Mouse (Mus musculus): ENCODE results near the gene Col3a1.

Col3a1 gene

GRCm38 (mm10) chr1:45311388-45311787 is at the start of gene Col3a1:
TSS of gene Col3a1 (plus strand) at chr1:45311538.
- no peak for DNase-seq

- DNase-seq, result no peak
Observed at GRCm38 (mm10) chr1:45269421-45269820, 41.9 kb upstream of the Col3a1 start.

DNA sequence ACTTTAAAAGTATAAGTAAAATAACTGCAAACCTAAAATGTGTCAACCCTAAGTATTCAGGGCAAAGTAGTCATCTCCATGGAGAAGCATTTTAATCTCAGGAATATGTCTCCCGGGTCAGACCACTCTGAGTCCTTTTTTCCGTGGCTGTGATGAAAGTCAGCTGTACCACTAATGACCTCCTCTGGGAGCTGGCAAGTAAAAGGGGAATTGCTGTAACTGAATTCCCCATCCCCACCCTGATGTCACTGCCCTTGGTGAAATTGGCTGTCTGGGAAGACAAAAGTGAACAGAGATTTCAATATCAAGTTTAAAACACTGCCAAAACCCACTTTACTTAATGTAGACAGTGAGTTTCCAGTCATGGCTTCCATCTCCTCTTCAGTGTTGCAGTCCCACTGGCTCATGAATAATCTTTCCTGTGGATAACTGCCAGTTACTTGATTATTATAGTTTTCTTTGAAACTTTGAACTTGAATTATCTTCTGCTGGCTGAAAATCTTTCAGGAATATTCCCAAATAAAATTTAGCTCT is 35.3 kb upstream of the Col3a1 start:
- DNase-seq, result no peak

DNA sequence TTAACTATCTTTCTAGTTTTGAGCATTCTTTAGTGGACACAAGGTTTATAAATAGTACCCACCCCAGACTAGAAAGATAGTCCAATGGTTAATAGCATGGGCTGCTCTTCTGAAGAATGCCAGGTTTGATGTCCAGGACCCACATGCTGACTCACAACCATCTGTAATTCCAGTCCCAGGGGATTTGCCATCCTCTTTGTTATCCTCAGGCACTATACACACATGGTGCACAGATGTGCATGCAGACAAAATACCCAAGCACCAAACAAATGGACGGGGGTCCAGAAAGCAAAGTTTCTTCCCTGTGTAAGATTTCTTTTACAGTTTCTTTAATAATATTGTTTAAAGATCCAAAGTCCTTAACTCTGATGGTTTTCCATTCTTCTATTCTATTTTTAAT is 23.4 kb upstream of the Col3a1 start:
- no peak for DNase-seq

DNA sequence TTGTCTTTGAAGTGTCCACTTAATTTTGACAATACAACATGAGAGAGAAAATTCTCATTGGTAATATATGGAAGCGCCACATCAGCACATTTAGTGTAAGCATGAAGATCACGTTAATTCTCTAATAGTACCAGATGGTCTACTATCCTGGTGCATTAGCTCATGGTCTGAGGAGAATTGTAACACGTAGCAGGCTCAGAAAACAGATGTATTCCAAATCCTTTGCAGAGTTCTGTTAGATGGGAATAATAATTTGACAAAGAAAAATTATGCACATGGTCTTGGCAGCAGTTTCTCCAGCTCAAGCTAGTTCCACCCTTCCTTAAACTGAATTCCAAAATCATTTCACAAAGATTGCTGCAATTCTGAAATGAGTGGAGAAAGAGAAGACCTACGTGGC is 21.3 kb upstream of the Col3a1 start:
- DNase-seq, result no peak

DNA sequence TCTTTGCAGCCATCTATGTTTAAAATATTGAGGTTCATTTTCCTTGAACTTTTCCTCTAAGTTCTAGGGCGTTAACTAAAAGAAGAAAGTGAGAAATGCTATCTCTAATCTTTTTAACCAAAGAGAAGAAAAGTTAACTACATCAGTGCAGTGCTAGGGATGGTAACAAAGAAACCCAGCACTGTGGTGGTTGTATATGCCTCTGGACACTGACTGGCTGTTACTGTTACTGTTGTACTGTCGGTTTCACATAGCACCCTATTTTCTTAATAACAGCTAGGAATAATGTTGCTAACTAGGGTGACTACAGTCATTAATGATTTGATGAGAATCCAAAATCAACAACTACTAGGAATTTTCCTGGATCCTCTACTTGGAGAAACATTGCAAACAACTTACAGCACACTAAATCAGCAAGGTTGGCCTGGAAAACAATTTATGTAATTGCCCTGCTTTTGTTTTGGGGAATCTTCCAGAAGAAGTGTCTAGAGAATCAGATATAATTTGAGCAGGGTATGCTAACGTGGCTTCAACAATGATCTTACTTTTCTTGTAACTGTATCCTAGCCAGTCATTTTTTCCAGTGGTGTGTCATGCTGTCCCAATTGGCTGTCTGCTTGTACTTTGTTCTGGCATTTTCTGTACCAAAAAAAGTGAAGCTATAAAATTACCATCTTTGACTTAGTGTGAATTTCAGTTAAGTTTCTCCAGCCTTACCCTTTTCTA is 11.8 kb upstream of the Col3a1 start:
- no peak for DNase-seq

DNA sequence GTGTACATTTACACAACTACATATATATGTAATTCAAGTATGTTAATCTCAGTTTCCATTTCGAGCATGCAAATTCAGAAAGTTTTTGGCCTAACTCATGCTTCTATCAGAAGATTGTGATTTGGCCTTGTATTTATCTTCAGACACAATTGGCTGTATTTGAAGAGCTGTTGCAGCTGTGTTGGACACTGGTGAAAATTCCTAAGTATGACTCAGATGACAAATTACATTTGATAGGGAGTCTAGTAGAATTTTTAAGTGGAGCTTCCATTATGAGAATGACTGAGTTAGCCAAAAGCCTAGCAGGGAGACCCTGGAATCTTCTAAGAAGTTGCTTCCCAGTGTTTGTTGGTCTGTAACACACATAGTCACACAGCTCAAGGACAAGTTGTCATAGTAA is 7.1 kb upstream of the Col3a1 start:
- DNase-seq, result no peak

DNA sequence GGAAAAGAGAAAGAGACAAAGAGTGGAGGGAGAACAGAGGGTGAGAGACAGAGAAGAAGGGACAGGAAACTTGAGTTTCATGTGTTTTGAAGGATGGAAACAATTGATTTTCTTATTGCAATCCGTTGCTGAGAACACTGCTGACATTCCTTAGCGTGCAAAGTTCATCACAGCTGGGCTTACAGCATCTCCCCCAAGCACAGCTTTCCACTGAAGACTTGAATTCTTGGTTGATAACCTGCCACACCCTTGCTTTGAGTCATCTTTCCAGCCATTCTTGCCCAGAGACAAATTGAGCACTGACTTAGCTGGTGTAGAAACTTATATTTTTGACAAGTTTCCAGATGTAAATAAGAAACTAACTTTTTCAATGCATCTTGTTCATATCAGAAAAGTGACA is 2.3 kb upstream of the Col3a1 start:
- DNase-seq, result no peak

- no peak for DNase-seq
Observed at GRCm38 (mm10) chr1:45311962-45312361, 624 bp downstream of the Col3a1 start.

GRCm38 (mm10) chr1:45312870-45313269 is 1.5 kb downstream of the Col3a1 start:
- no peak for DNase-seq

DNA sequence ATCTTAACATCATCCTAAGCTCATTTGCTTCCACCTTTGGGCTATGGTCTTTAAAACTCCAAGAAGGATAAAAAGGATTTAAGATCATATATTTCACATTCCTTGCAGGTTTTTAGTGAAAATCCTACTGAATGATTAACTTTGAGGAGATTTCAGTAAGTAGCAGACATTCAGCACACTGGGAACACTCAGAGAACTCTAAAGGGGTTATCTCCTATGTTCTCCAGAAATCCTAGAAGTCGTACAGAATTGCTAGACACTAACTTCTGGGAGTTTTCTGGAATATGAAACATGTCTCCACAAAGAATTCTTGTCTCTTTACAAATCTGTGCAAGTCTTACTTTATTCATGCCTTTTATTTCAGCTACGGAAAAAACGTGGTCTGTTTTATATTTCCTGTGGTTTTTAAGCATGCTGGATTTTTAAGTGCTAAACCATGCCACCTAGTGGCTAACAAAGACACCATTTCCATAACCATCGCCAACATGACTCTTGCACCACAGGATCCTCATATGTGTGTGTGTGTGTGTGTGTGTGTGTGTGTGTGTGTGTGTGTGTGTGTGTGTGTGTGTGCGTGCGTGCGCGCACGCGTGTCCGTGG is 2.5 kb downstream of the Col3a1 start:
- peak in 1 of 2 experiments; percentile 3 for DNase-seq

DNA sequence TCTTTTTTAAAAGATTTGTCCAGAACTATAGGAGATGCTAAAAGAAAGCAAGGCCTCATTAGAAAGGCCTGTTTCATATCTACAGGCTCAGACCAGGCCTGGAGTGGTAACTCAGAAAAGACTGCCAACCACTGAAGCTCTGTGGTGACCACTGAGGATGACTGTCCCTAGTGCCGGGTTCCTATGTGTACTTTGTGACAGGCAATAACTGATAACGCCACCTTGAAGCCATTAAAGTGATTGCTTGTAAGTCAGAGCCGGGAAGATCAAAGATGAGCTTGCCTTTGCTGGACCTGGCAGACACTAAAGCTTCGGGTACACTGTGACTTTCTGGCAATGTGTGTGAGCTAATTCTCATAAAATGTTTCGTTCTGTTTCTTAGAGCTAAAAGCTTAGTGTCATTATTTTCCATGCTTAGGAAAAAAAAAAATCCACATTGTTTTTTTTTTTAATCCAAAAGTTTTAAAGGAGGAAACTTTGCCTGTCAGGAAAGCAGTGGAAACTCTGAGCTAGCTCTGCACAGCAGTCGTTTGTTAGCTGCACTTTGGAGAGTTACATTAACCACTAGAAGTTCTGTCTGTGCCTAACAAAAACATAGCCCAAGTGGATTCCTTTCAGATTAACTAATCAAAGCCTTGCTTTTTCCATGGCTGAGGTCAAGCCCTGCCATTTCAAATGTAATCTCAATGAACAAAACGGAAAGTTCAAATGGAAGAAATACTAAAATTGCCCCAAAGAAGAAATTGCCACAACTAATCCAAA is 4.6 kb downstream of the Col3a1 start:
- no peak for DNase-seq

DNA sequence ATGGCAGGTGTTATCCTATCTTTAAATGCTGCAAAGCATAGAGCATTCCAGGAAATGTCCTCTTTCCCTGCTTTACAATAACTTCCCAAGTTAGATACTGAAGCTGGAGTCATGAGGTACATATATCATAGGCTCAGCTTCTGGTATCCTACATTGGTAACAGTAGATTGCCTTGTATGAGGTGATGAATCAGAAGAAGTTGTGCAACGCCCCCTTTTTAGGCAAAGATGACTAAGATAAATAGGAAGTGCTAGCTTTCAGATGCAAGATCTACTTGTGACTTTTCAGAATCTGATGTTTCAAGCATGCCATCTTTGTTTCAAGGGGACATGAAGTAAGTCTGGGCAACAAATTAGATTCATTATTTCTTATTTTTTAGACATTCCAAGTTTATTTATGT is 6.9 kb downstream of the Col3a1 start:
- no peak for DNase-seq

GRCm38 (mm10) chr1:45320861-45321260 is 9.5 kb downstream of the Col3a1 start:
- no peak for DNase-seq

DNA sequence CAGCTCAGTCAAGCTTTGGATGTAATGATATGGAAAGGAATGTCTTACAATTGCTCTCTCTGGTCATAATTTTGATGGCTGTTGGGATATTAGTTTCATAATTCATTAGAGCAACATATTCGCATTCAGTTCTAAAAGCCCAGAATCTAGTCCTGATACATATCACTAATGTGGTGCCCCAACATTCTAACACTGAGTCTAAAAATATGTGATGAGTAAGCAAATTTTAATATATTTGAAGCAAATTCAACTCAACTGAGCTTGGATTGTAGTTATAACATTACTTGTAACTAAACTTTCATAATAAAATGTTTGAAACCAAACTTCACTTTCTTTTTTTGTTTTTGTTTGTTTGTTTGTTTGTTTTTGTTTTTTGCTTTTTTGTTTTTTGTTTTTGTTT is 17.8 kb downstream of the Col3a1 start:
- no peak for DNase-seq

- DNase-seq, result no peak
Observed at GRCm38 (mm10) chr1:45355944-45356343, 44.6 kb downstream of the Col3a1 start.

- DNase-seq, result no peak
Observed at GRCm38 (mm10) chr1:45358020-45358419, 46.7 kb downstream of the Col3a1 start.

DNA sequence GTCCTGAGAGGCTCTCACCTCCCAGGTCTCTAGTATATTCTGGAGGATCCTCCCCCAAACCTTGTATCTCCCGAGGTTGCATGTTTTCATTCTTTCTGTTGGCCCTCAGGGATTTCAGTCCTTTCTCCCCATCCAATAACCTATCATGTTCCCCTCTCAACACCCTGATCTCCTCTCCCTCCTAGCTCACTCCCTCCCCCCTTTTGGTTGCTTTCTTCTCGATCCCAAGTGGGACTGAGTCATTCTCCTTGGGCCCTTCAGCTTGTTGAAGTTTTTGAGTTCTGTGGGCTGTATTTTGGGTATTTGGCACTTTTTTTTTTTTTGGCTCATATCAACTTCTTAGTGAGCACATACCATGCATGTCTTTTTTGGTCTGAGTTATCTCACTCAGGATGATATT is 47.8 kb downstream of the Col3a1 start:
- DNase-seq, result no peak

DNA sequence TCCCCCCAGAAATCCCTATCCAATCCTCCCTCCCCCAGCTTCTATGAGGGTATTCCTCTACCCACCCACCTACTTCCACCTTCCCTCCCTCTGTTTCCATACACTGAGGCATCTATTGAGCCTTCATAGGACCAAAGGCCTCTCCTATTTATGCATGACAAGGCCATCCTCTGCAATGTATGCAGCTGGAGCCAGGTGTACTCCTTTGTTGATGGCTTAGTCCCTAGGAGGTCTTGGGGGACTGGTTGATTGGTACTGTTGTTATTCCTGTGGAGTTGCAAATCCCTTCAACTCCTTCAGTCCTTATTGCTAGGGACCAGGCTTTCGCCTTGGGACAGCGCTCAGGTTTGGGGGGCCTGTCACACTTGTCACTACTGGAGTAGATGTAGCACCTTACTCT is 48.3 kb downstream of the Col3a1 start:
- no peak for DNase-seq

DNA sequence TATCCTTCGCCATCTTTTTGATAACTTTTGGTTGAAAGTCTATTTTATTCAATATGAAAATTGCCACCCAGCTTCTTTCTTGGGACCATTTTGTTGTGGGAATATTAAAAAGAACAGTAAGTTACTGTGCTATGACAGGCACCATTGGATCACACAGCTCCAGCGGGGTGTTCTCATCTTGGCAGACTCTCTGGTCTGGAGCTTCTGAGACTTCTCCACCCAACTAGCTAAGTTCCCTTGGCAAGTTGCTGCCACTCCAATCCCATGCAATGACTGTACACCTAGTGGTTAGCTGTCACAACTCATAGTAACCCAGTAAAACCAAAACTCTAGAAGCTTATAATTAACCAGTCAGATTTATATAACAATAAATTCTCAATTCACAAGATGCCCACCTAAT is 51.9 kb downstream of the Col3a1 start:
- no peak for DNase-seq

GRCm38 (mm10) chr1:45365427-45365826 is 54.1 kb downstream of the Col3a1 start:
- no peak for DNase-seq

GRCm38 (mm10) chr1:45379992-45380690 is 68.8 kb downstream of the Col3a1 start:
- DNase-seq, result no peak

- no peak for DNase-seq
Observed at GRCm38 (mm10) chr1:45381866-45382265, 70.5 kb downstream of the Col3a1 start.

Measured in cerebellum, adult 18-20 months (tissue).